Mouse (Mus musculus) forebrain, embryonic 14.5 days (tissue): Measurements from ENCODE around the gene H2-Ab1. TPM values are rescaled to one million over a fixed set of nuclear protein-coding genes. Genes with fewer than 3 reads are reported as not detected.

Source experiments
- ATAC-seq: fragments of 200-750 bp; cut with Nextera tagmentation; 2 replicates; pipeline ENCODE4 v1.8.0; 2017; ENCODE audit warnings: mild to moderate bottlenecking, moderate library complexity
- DNase-seq: peaks from one replicate; pipeline ENCODE4 v3.0.0-alpha.2; 2015; ENCODE audit warnings: low spot score
- H3K27ac ChIP-seq: fragments of 300-500 bp; sonication (generic); 2 replicates; pipeline ENCODE4 v1.5.1; 2014; ENCODE audit warnings: low read depth, mild to moderate bottlenecking, control low read depth, low read length, moderate library complexity
- H3K27me3 ChIP-seq: fragments of 300-500 bp; sonication (generic); replicated peaks from 2 replicates; pipeline ENCODE4 v1.6.1; 2014; ENCODE audit warnings: low read length, control low read depth, mixed read lengths; ENCODE audit not compliant: control insufficient read depth, insufficient read depth
- H3K36me3 ChIP-seq: fragments of 300-500 bp; sonication (generic); 2 replicates; pipeline ENCODE4 v1.6.1; 2014; ENCODE audit warnings: low read length, control low read depth; ENCODE audit not compliant: control insufficient read depth, insufficient read depth
- H3K4me1 ChIP-seq: fragments of 300-500 bp; sonication (generic); 2 replicates; pipeline ENCODE4 v1.6.1; 2014; ENCODE audit warnings: antibody characterized with exemption, low read length, control low read depth; ENCODE audit not compliant: control insufficient read depth, insufficient read depth
- H3K4me2 ChIP-seq: fragments of 300-500 bp; sonication (generic); 2 replicates; pipeline ENCODE4 v1.6.1; 2014; ENCODE audit warnings: mild to moderate bottlenecking, control low read depth, low read length
- H3K4me3 ChIP-seq: fragments of 300-500 bp; sonication (generic); 2 replicates; pipeline ENCODE4 v1.5.1; 2014; ENCODE audit warnings: low read depth, low read length, control low read depth
- H3K9ac ChIP-seq: fragments of 300-500 bp; sonication (generic); 2 replicates; pipeline ENCODE4 v1.6.1; 2014; ENCODE audit warnings: mild to moderate bottlenecking, low read length, control low read depth, moderate library complexity
- H3K9me3 ChIP-seq: fragments of 300-500 bp; sonication (generic); replicated peaks from 2 replicates; pipeline ENCODE4 v1.6.1; 2016; ENCODE audit warnings: low read length, control low read depth, mixed read lengths; ENCODE audit not compliant: control insufficient read depth
- WGBS: fragments of 180-500 bp; shearing (Covaris S2); extraction: QIAGEN DNeasy Blood & Tissue Kit; methylation state at CpG from one replicate; pipeline ENCODE4 v1.1.7; 2014; 5-methylcytosine and 5-hydroxymethylcytosine counted together
- polyA plus RNA-seq: library from polyadenylated mRNA; unstranded; fragments of >200 nt; fragmentation: Nextera tagmentation; extraction: Ambion mirVana; gene quantifications from 2 replicates; pipeline ENCODE4 v1.2.1, GENCODE M21; 2014

H2-Ab1 gene
- polyA plus RNA-seq, 1 experiment from 2014 or later = 1.4 TPM

DNA sequence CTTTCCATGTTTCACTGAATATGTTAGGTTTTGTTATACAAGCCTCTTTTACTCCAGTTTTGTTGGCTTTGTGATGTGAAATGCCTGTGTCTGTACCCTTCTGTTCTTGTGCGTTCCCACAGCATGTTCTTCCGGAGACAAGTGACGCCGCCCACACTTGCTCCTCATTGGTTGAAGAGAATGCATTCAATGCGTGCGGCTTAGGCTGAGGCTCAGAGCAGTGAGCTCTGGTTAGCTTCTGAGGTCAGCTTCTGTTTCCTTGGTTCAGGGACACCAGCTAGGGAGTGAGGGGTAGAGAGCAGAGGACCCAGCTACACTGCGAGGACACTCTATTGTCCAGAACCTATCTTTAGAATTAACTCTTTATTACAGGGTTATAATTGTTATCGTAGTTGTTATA lies 34.1 kb downstream of the H2-Ab1 start:
- no peaks in the 10 kb centered on the region for H3K9me3 ChIP-seq
- no peak overlapping the region for H3K9ac ChIP-seq
- H3K4me1 ChIP-seq = no peaks in the 10 kb centered on the region
- ATAC-seq (peak; percentile 93), DNase-seq (peak; percentile 95)
- H3K4me2 ChIP-seq = no peak overlapping the region
- no peak overlapping the region for H3K4me3 ChIP-seq
- no peak overlapping the region for H3K27ac ChIP-seq
- WGBS = 13% methylated on average over 8 of the region's 8 CpGs
- H3K27me3 ChIP-seq = no peaks in the 10 kb centered on the region
- H3K36me3 ChIP-seq = no peaks in the 10 kb centered on the region

DNA sequence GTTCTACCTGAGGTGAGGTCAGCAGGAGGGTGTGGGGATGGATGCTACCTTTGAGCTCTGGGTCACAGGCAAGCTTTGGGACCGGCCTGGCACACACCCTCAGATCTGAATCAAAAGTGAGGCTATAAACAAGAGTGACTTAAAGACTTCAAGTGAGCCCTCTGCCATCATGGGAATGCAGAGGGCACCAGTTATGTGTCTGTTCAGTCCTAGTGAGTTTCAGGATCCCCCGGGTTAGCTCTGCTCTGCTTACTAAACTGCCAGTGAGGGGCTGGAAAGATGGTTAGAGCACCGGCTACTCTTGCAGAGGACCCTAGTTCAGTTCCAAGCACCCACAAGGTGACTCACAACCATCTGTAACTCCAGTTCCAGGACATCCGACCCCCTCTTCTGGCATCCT lies 35.1 kb downstream of the H2-Ab1 start:
- DNase-seq = no peak
- H3K4me2 ChIP-seq = no peak overlapping the region
- H3K9me3 ChIP-seq = no peaks in the 10 kb centered on the region
- no peaks in the 10 kb centered on the region for H3K36me3 ChIP-seq
- H3K27me3 ChIP-seq = no peaks in the 10 kb centered on the region
- H3K4me1 ChIP-seq = no peaks in the 10 kb centered on the region
- 85% methylated on average over 4 of the region's 4 CpGs for WGBS
- H3K27ac ChIP-seq = no peak overlapping the region
- no peak for ATAC-seq
- H3K4me3 ChIP-seq = no peak overlapping the region
- no peak overlapping the region for H3K9ac ChIP-seq

DNA sequence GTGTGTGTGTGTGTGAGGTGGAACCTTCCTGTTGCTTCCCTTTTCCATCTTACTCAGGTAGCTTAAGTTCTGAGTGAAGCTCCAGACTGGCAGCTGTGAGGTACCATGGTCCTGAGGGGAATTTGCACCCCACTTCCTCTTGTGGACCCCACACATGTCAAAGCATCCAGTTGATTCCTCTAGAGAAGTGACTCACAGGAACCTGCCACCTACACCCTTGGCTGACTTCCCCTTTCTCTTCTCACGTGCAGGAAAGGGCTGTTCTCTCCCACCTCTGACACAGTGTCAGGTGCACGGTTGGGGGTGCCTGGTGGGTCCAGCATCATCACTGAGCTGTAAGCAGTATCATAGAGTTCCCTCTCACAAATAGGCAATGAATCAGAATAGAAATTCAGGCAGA lies 36.0 kb downstream of the H2-Ab1 start:
- Histone ChIP-seq H3K9me3 (no peaks in the 10 kb centered on the region), H3K4me3 (no peak overlapping the region), H3K9ac (no peak overlapping the region), H3K27me3 (no peaks in the 10 kb centered on the region), H3K4me2 (no peak overlapping the region), H3K4me1 (no peaks in the 10 kb centered on the region), H3K36me3 (no peaks in the 10 kb centered on the region), H3K27ac (no peak overlapping the region)
- DNase-seq (no peak), ATAC-seq (no peak)
- 61% methylated on average over 2 of the region's 2 CpGs for WGBS

DNA sequence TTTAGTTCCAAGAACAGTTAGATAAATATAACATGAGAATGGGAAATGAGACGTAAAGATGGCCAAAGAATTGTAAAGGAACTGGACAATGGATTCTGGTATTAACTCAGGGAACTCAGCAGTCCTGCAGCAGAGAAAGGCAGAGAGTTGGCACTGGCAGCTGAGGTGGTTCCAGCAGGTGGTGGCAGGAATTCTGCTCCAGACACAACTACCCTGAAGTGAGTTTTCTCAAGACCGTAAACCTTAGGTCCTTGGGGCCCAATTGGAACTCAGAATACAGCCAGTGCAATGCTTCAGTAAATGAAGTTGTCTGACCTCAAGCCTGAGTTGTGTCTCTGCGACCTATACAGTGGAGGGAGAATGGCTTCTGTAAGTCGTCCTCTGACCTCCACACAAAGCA lies 36.8 kb downstream of the H2-Ab1 start:
- WGBS = 72% methylated on average over 4 of the region's 4 CpGs
- H3K27me3 ChIP-seq = no peaks in the 10 kb centered on the region
- no peak overlapping the region for H3K4me2 ChIP-seq
- no peak overlapping the region for H3K4me3 ChIP-seq
- no peak overlapping the region for H3K27ac ChIP-seq
- no peak overlapping the region for H3K9ac ChIP-seq
- H3K4me1 ChIP-seq = no peaks in the 10 kb centered on the region
- H3K9me3 ChIP-seq = no peaks in the 10 kb centered on the region
- no peaks in the 10 kb centered on the region for H3K36me3 ChIP-seq
- no peak for ATAC-seq
- DNase-seq = no peak

DNA sequence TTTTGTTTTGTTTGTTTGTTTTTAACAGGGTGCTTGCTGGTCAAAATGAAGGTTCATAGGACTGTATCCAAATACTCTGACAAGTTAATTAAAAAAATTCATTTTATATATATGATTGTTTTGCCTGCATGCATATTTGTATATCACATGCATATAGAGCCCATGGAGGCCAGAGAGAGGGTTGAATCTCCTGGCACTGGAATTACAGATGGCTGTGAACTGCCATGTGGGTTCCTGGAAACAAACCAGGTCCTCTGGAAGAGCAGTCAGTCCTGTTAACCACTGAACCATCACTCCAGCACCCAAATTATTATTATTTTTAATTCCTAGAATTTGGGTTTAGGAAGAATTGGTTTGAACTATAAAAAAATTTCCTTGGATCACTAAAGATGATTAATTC lies 37.8 kb downstream of the H2-Ab1 start:
- no peaks in the 10 kb centered on the region for H3K36me3 ChIP-seq
- no peak for ATAC-seq
- no peaks in the 10 kb centered on the region for H3K4me1 ChIP-seq
- H3K27me3 ChIP-seq = no peaks in the 10 kb centered on the region
- H3K4me3 ChIP-seq = no peak overlapping the region
- no peak overlapping the region for H3K27ac ChIP-seq
- H3K9ac ChIP-seq = no peak overlapping the region
- no peak overlapping the region for H3K4me2 ChIP-seq
- H3K9me3 ChIP-seq = no peaks in the 10 kb centered on the region
- DNase-seq = no peak

DNA sequence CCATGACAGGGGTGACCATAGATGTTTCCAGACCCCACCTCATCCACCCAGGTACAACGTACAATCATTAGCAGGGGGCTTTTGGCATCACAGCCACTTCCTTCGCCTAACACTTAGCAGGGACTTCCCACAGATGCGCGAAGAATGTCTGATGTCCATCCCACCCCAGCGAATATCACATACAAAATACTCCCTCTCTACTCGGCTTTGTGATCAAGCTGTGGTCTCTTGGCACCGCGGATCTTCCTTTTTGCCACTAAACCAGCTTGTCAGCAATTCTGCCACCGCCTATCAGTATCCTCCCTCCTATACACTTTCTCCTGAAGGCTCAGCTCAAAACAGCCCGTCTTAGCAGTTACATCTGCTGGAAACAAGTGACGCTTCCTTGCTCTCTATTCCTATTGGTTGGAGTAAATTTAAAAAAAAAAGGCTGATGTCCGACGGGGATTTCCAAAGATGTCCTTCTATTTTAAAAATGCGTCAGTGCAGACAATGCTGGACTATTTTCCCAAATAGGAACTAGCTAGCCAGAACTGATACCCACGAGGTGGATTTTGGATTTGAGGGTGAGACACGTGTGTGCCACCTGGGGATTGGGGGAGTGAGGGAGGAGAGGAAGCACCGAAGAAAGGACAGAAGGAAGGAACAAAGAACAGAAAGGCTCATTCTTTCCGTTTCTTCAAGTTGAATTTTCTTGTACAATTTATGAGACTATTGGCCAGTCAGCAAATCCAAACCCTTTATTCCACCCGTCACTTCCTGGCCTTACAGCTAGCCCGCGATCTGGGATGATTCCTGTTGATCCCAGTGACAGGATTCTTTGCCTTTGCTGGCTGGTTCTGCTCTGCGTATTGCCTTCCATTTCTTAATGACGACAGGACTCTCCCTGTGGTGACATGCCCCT lies 38.7 kb downstream of the H2-Ab1 start:
- Histone ChIP-seq H3K9ac (peak overlapping the region; percentile 54), H3K9me3 (no peaks in the 10 kb centered on the region), H3K27me3 (no peaks in the 10 kb centered on the region), H3K4me3 (peak overlapping the region; percentile 29), H3K4me1 (no peaks in the 10 kb centered on the region), H3K36me3 (no peaks in the 10 kb centered on the region), H3K27ac (no peak overlapping the region), H3K4me2 (peak overlapping the region; percentile 48)
- ATAC-seq (peak; percentile 90), DNase-seq (peak; percentile 92)
- WGBS = 18% methylated on average over 23 of the region's 23 CpGs

DNA sequence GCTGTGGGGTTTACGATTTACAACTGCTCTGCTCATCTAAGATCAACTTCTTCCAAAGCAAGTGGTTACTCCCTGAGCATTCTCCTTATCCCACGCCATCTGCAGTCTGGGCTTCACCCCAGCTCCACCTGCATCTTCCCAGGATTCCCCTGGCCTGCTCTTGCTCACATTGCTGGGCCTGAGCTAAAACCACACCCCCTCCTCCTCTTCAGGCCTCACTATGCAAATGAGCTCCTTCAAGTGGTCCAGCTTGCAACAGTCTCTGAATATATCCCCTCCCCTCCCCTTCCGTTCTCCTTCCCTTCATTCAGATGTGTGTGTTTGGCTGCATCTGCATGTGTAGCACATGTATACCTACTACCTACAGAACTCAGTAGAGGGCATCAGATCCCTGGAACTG lies 41.9 kb downstream of the H2-Ab1 start:
- no peak overlapping the region for H3K9ac ChIP-seq
- 62% methylated on average over 3 of the region's 3 CpGs for WGBS
- H3K4me3 ChIP-seq = no peak overlapping the region
- no peaks in the 10 kb centered on the region for H3K4me1 ChIP-seq
- no peak overlapping the region for H3K27ac ChIP-seq
- ATAC-seq (no peak), DNase-seq (peak; percentile 14)
- no peaks in the 10 kb centered on the region for H3K27me3 ChIP-seq
- no peaks in the 10 kb centered on the region for H3K9me3 ChIP-seq
- H3K36me3 ChIP-seq = no peaks in the 10 kb centered on the region
- H3K4me2 ChIP-seq = no peak overlapping the region

DNA sequence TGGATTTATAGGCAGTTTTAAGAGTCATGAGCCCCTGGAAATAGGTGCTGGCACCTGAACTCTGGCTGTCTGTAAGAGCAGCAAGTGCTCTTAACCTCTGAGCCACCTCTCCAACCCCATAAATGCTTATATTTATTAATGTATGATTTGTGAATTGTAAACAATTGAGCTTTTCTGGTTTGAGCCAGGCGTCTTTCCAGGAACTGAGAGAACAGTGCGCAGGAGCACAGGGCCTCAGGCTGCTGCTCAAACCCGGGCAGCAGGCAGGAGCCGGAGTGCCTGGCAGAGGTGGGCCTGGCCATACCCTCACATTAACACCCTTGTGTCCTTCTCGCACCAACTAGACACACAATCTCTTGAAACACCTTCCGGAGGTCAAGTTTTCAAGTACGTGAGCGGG lies 42.6 kb downstream of the H2-Ab1 start:
- no peak overlapping the region for H3K4me3 ChIP-seq
- no peak overlapping the region for H3K9ac ChIP-seq
- no peaks in the 10 kb centered on the region for H3K4me1 ChIP-seq
- 87% methylated on average over 8 of the region's 8 CpGs for WGBS
- no peaks in the 10 kb centered on the region for H3K9me3 ChIP-seq
- H3K27ac ChIP-seq = no peak overlapping the region
- no peak overlapping the region for H3K4me2 ChIP-seq
- DNase-seq = no peak
- ATAC-seq = no peak
- H3K27me3 ChIP-seq = no peaks in the 10 kb centered on the region
- H3K36me3 ChIP-seq = no peaks in the 10 kb centered on the region

DNA sequence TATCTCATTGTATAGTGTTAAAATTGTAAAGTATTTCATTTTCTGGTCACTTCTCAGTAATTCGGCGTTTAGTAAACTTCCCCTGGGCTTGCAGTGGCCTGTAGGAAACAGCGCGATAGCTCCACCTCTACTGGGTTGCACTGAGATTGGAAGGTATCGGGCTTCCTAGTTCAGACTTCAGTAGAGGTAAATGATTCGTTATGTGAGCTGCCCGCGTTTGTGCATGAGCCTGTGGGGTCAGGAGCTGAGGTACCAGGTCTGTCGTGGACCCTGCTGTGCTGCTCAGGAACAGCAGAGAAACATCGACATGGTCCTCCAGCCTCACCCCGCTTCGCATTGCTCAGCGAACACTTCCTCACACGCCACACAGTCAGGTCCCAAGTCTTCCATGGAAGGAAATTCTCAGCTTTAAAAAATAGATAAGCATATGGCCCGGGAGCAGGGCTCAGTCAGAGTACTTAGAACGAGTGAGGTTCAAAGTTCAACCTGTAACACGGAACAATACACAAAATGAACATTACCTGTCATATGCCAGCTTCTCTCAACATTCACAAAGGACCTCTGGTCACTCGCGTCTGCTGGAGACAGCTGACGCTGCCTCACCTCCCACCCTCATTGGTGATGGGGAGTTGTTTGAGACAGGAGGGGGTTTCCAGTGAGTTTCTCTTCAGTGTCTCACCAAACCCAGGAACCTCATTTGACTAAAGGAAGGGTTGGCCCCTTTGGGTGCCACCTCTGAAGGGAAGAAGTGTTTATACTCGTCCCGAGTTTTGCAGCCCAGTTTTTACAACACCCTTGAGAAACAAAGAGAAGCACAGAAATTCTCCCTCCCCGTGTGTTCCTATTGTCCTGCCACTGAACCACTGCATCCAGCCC lies 43.4 kb downstream of the H2-Ab1 start:
- 79% methylated on average over 23 of the region's 23 CpGs for WGBS
- no peaks in the 10 kb centered on the region for H3K36me3 ChIP-seq
- no peak overlapping the region for H3K4me3 ChIP-seq
- H3K4me2 ChIP-seq = no peak overlapping the region
- no peaks in the 10 kb centered on the region for H3K4me1 ChIP-seq
- H3K9me3 ChIP-seq = no peaks in the 10 kb centered on the region
- ATAC-seq (no peak), DNase-seq (no peak)
- H3K9ac ChIP-seq = no peak overlapping the region
- H3K27me3 ChIP-seq = no peaks in the 10 kb centered on the region
- H3K27ac ChIP-seq = no peak overlapping the region
